Comparison of ENCODE assay signal across 23 mouse cellular contexts in genomic region chr7:138620896-138621655, GRCm38 (mm10).
A peak's percentile ranks its signal among the peaks of the same experiment; 100 is the strongest.
DNase-seq lines count a peak whose midpoint lies in the region; ATAC-seq lines count a peak whose summit lies in the region.
"Had no signal": no experiment of that assay in that cellular context is flagged by ENCODE, and none has a peak within 500 bp of the region (broad histone marks: within the 10 kb centered on the region; RNA-seq: fewer than 3 reads in every experiment).

No protein-coding gene starts in this region.

- no peak overlapping the region for H3K9ac ChIP-seq in forebrain, embryonic 14.5 days (ENCODE audit: low read length)
- no peak overlapping the region for H3K9ac ChIP-seq in forebrain, embryonic 12.5 days
- H3K9ac ChIP-seq: embryonic facial prominence, embryonic 13.5 days; heart, embryonic 13.5 days; hindbrain, embryonic 12.5 days had no signal

- H3K27ac ChIP-seq in forebrain, embryonic 14.5 days (ENCODE audit: low read depth, low read length), result no peak overlapping the region
- no peak overlapping the region for H3K27ac ChIP-seq in forebrain, embryonic 12.5 days
- H3K27ac ChIP-seq in hindbrain, embryonic 10.5 days, result no peak overlapping the region
- H3K27ac ChIP-seq: embryonic facial prominence, embryonic 13.5 days; heart, embryonic 13.5 days; hindbrain, embryonic 12.5 days had no signal

- 79% methylated on average over 10 of the region's 10 CpGs for WGBS in forebrain, embryonic 14.5 days
- 89% methylated on average over 10 of the region's 10 CpGs for WGBS in forebrain, embryonic 12.5 days
- 93% methylated on average over 10 of the region's 10 CpGs for WGBS in hindbrain, embryonic 10.5 days

- H3K4me3 ChIP-seq in forebrain, embryonic 14.5 days (ENCODE audit: low read depth, low read length), result no peak overlapping the region
- no peak overlapping the region for H3K4me3 ChIP-seq in forebrain, embryonic 12.5 days (replicated peaks)
- no peak overlapping the region for H3K4me3 ChIP-seq in hindbrain, embryonic 10.5 days
- H3K4me3 ChIP-seq: embryonic facial prominence, embryonic 13.5 days; heart, embryonic 13.5 days; hindbrain, embryonic 12.5 days had no signal

- no peaks in the 10 kb centered on the region; the same call in 1 of the 2 replicates for H3K4me1 ChIP-seq in forebrain, embryonic 14.5 days (ENCODE audit: control insufficient read depth, insufficient read depth, low read length)
- no peaks in the 10 kb centered on the region for H3K4me1 ChIP-seq in forebrain, embryonic 12.5 days
- no peaks in the 10 kb centered on the region for H3K4me1 ChIP-seq in hindbrain, embryonic 10.5 days (replicated peaks)
- H3K4me1 ChIP-seq: heart, embryonic 13.5 days; hindbrain, embryonic 12.5 days had no signal

- no peaks in the 10 kb centered on the region for H3K9me3 ChIP-seq in forebrain, embryonic 14.5 days (replicated peaks; ENCODE audit: control insufficient read depth, low read length)
- H3K9me3 ChIP-seq in forebrain, embryonic 12.5 days, result no peaks in the 10 kb centered on the region
- no peaks in the 10 kb centered on the region for H3K9me3 ChIP-seq in hindbrain, embryonic 10.5 days
- H3K9me3 ChIP-seq: embryonic facial prominence, embryonic 13.5 days; heart, embryonic 13.5 days; hindbrain, embryonic 12.5 days had no signal

- H3K27me3 ChIP-seq in forebrain, embryonic 14.5 days (replicated peaks; ENCODE audit: control insufficient read depth, insufficient read depth, low read length), result no peaks in the 10 kb centered on the region
- H3K27me3 ChIP-seq in forebrain, embryonic 12.5 days, result no peaks in the 10 kb centered on the region
- H3K27me3 ChIP-seq in hindbrain, embryonic 10.5 days (ENCODE audit: insufficient read depth, poor library complexity, severe bottlenecking), result no peaks in the 10 kb centered on the region
- H3K27me3 ChIP-seq: embryonic facial prominence, embryonic 13.5 days; hindbrain, embryonic 12.5 days had no signal

- ATAC-seq in forebrain, embryonic 14.5 days, result no peak
- ATAC-seq in forebrain, embryonic 12.5 days (ENCODE audit: low FRiP score), result no peak
- ATAC-seq: CD4-positive, CD25-positive, alpha-beta regulatory T cell, adult 4 months; hindbrain, embryonic 16.5 days; inflammation-experienced regulatory T-cells, adult 6 months had no signal

- DNase-seq in forebrain, embryonic 14.5 days (ENCODE audit: low spot score), result peak; percentile 53
- peak; percentile 67 for DNase-seq in heart, adult 11 months
- no peak for DNase-seq in heart, adult 8-10 months (ENCODE audit: low spot score)
- DNase-seq in right cerebral cortex, adult 18-20 months, result peak; percentile 17
- no peak for DNase-seq in right cerebral cortex, postnatal 36 days (ENCODE audit: low spot score in 2 of 2)
- DNase-seq in telencephalon, adult 2 months (ENCODE audit: low read depth, low spot score), result peak; percentile 71
- no peak for DNase-seq in hindbrain, embryonic 10.5 days (ENCODE audit: low spot score)
- DNase-seq: adrenal gland, adult 8-10 months; adrenal gland, postnatal 36 days; B cell, adult 2 months; cerebellum, adult 18-20 months; cerebellum, adult 9-11 months; cerebellum, postnatal 36 days; gastrocnemius, postnatal 14 days; heart, postnatal 36 days had no signal

- H3K4me2 ChIP-seq in forebrain, embryonic 14.5 days (ENCODE audit: low read length), result no peak overlapping the region
- no peak overlapping the region for H3K4me2 ChIP-seq in forebrain, embryonic 12.5 days
- H3K4me2 ChIP-seq: embryonic facial prominence, embryonic 13.5 days; heart, embryonic 13.5 days; hindbrain, embryonic 12.5 days had no signal

- no peaks in the 10 kb centered on the region for H3K36me3 ChIP-seq in forebrain, embryonic 14.5 days (ENCODE audit: control insufficient read depth, insufficient read depth, low read length)
- no peaks in the 10 kb centered on the region for H3K36me3 ChIP-seq in forebrain, embryonic 12.5 days (replicated peaks)
- H3K36me3 ChIP-seq in hindbrain, embryonic 10.5 days, result no peaks in the 10 kb centered on the region
- H3K36me3 ChIP-seq: embryonic facial prominence, embryonic 13.5 days; G1E; heart, embryonic 13.5 days; hindbrain, embryonic 12.5 days had no signal

Comparison
In these comparisons a context has a peak if more than half of its experiments do, and no peak if none do; other contexts are left out.
1. DNase-seq: peak in forebrain, embryonic 14.5 days (single experiment), heart, adult 11 months (single experiment), right cerebral cortex, adult 18-20 months (single experiment) and telencephalon, adult 2 months (single experiment); none in heart, adult 8-10 months (single experiment), right cerebral cortex, postnatal 36 days (0 of 2) and hindbrain, embryonic 10.5 days (single experiment).